Mouse (Mus musculus): ENCODE measurements around the gene Slc22a6.

DNA sequence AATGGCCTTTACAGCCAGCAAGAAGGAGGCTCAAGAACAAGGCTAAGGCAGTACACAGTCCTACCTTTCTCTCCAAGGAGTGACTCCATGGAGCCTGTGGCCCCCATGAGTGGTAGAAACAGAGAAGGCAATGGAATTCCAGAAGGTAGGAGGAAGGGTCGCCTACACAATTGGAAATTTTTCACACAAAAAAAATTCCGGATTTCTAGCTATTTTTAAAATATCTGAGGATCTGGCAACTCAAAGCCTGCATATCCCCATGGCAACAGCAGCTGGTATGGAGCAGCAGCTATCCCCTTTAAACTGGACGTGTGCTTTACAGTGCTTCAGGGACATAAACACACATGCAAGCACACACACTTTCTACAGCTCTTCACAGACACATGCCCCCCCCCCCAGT lies 31.5 kb upstream of the Slc22a6 start:
- TF ChIP-seq CTCF (IDR thresholded peaks at IDR 0.05; ENCODE audit: extremely low read depth, insufficient read depth, insufficient read length, insufficient replicate concordance) = no peak
- TF ChIP-seq POLR2A (IDR thresholded peaks at IDR 0.05; ENCODE audit: low read depth, low read length) = no peak

All from spleen, adult 2 months (tissue).